Mouse (Mus musculus): ENCODE results near the gene Slc25a42.

DNA sequence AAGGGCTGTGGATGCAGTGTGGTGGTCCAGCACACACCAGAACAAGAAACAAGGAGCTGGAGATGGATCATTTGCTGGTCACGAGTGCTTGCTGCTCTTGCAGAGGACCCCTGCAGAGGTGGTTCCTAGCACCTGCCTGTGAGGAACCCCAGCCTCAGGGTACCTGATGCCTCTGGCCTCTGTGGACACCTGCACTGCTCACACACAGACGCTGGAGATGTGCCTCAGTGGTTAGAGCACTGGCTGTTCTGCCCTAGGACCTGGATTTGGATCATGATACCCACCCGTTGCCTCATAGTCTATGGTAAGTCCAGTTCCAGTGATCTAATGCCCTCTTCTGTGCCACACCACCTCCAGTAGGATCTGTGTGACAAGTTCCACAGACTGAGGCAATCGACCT lies 75.5 kb downstream of the Slc25a42 start:
- no peak for TF ChIP-seq POLR2A (IDR thresholded peaks at IDR 0.05; ENCODE audit: borderline replicate concordance, control insufficient read depth, low read depth, low read length)
- TF ChIP-seq CTCF (IDR thresholded peaks at IDR 0.05; ENCODE audit: control insufficient read depth, insufficient read depth, low read length), result no peak
